Mouse (Mus musculus): ENCODE measurements around the gene Hes1. TPM values are rescaled to one million over a fixed set of nuclear protein-coding genes. Genes with fewer than 3 reads are reported as not detected.

The Hes1 gene
- polyA plus RNA-seq, 1 experiment from 2014 or later, result 89.1 TPM

DNA sequence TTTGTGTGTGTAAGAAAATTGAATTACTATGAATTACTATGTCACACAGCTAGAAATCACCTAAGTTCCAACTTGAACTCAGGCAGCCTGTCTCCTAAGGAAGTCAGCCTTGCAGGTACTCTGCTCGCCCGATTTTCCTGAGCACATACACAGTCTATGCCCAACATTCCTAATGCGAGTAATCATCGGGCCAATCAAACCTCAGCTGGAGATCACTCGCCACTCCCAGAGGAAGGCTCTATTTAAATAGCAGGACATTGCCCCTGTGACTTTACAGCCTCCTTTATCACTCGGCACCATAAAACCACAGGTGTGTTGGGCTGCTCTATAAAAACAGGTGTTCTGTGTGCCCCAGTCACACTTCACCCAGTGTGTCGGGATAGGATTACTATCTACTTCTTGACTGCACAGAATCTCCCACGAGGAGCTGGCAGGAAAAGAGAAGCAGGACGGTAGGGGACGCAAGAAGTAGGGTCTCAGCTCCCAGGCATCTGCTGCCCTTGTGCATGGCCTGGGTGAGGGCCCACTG is 8.8 kb upstream of the Hes1 start:
- 50% methylated on average over 10 of the region's 10 CpGs for WGBS
- no peak for DNase-seq (ENCODE audit: low spot score)
- no peak for ATAC-seq
- Histone ChIP-seq H3K9me3 (ENCODE audit: low read length) (no peaks in the 10 kb centered on the region), H3K27me3 (replicated peaks; ENCODE audit: insufficient read depth, low read length) (no peaks in the 10 kb centered on the region), H3K36me3 (ENCODE audit: insufficient read depth, low read length) (no peaks in the 10 kb centered on the region), H3K4me3 (ENCODE audit: low read depth, low read length) (no peak overlapping the region), H3K27ac (ENCODE audit: low read length) (peak overlapping the region; percentile 38; the same call in 1 of the 2 replicates), H3K4me1 (ENCODE audit: insufficient read depth, low read depth, low read length) (peaks cover 14% of the 10 kb centered on the region; the same call in 1 of the 2 replicates), H3K4me2 (replicated peaks; ENCODE audit: low read depth, low read length) (no peak overlapping the region), H3K9ac (replicated peaks; ENCODE audit: low read depth) (no peak overlapping the region)
- TF ChIP-seq EP300 (IDR thresholded peaks at IDR 0.05) (no peak), CTCF (IDR thresholded peaks at IDR 0.05) (no peak)

DNA sequence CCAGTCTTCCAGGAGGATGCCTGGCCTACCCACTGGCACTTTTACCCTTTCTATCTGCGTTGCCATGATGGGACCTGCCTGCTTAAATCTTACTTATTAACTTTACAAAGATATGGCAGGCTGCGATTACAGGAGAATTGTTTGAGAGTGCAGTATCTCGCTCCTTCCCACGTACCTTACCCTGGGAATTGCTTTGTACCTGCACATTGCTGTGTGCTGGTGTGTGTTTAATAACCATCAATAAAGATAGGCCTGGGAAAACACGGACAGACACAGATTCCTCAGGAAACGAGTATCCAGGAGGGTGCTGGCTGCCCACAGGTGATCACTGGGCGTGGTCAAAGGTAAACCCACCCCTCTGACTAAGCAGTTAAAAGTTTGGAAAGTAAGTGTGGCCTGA is 8.3 kb upstream of the Hes1 start:
- H3K4me2 ChIP-seq (replicated peaks; ENCODE audit: low read depth, low read length), result no peak overlapping the region
- no peaks in the 10 kb centered on the region for H3K9me3 ChIP-seq (ENCODE audit: low read length)
- H3K4me3 ChIP-seq (ENCODE audit: low read depth, low read length), result no peak overlapping the region
- no peaks in the 10 kb centered on the region for H3K36me3 ChIP-seq (ENCODE audit: insufficient read depth, low read length)
- H3K27ac ChIP-seq (ENCODE audit: low read length), result peak overlapping the region; percentile 38; the same call in 1 of the 2 replicates
- DNase-seq (ENCODE audit: low spot score) (no peak), ATAC-seq (no peak)
- H3K27me3 ChIP-seq (replicated peaks; ENCODE audit: insufficient read depth, low read length), result no peaks in the 10 kb centered on the region
- 56% methylated on average over 7 of the region's 7 CpGs for WGBS
- H3K9ac ChIP-seq (replicated peaks; ENCODE audit: low read depth), result no peak overlapping the region
- peaks cover 14% of the 10 kb centered on the region; the same call in 1 of the 2 replicates for H3K4me1 ChIP-seq (ENCODE audit: insufficient read depth, low read depth, low read length)
- no peak for TF ChIP-seq EP300 (IDR thresholded peaks at IDR 0.05)
- TF ChIP-seq CTCF (IDR thresholded peaks at IDR 0.05), result no peak

DNA sequence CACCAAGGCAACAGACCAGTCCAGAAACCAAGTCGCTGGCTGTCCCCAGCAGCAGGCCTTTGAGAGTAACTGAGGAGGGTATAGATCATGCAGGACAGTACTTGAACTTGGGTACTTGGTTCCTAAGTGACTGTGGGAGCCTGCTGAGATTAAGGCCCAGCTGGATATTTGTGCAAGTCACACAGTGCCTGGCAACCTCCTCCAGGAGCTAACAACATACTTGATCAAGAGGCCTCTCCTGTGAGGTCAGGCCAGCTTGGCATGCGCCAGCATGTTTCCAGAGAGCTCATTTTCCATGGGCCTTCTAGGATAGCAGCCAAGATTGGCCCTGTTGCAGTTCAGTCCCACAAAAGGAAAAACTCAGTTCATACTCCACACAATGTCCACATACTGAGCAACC is 7.3 kb upstream of the Hes1 start:
- H3K4me2 ChIP-seq (replicated peaks; ENCODE audit: low read depth, low read length), result no peak overlapping the region
- ATAC-seq, result peak; percentile 54
- no peak overlapping the region for H3K4me3 ChIP-seq (ENCODE audit: low read depth, low read length)
- no peak overlapping the region for H3K9ac ChIP-seq (replicated peaks; ENCODE audit: low read depth)
- WGBS, result 39% methylated on average over 2 of the region's 2 CpGs
- no peaks in the 10 kb centered on the region for H3K9me3 ChIP-seq (ENCODE audit: low read length)
- peak overlapping the region; percentile 89 for H3K27ac ChIP-seq (ENCODE audit: low read length)
- TF ChIP-seq EP300 (IDR thresholded peaks at IDR 0.05), result peak; percentile 91
- no peak for TF ChIP-seq CTCF (IDR thresholded peaks at IDR 0.05)
- H3K27me3 ChIP-seq (replicated peaks; ENCODE audit: insufficient read depth, low read length), result no peaks in the 10 kb centered on the region
- DNase-seq (ENCODE audit: low spot score), result peak; percentile 94
- peaks cover 14% of the 10 kb centered on the region; the same call in 1 of the 2 replicates for H3K4me1 ChIP-seq (ENCODE audit: insufficient read depth, low read depth, low read length)
- H3K36me3 ChIP-seq (ENCODE audit: insufficient read depth, low read length), result no peaks in the 10 kb centered on the region

DNA sequence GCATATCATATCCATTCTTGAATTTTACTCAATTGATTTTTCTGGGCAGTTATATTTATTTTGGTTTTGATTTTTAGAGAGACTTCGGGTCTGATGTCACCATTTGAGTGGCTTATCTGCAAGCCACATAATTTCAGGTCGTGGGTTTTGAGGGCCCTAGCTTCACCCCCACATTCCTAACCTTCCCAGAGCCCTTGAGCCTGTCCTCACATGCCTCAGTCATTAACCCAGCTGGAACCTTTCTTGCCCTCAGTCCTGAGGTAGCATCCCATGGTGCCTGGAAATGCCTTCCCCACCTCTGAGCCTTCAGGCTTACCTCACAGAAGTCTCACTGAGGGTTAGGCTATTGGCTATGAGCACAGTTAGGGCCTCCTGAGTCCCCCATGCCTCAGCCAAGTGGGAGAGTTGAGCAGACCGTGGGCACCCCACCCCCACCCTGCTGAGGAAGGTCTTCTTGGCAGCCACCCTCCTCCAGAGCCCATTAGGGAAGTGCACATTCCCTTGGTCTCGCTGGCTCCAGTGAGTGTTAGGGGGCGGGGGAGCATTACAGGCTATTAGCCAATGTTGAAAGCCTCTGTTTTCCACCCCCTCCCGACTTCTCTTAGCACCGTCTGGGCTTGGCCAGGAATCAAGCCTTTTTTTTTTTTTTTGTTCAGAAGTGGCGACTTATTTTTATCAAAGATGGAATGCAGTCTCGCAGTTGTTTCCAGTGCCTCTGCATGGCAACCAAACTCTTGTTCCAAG is 5.0 kb upstream of the Hes1 start:
- TF ChIP-seq EP300 (IDR thresholded peaks at IDR 0.05), result peak; percentile 91
- no peak for TF ChIP-seq CTCF (IDR thresholded peaks at IDR 0.05)
- Histone ChIP-seq H3K36me3 (ENCODE audit: insufficient read depth, low read length) (no peaks in the 10 kb centered on the region), H3K4me1 (ENCODE audit: insufficient read depth, low read depth, low read length) (peaks cover 14% of the 10 kb centered on the region; the same call in 1 of the 2 replicates), H3K4me3 (ENCODE audit: low read depth, low read length) (no peak overlapping the region), H3K27me3 (replicated peaks; ENCODE audit: insufficient read depth, low read length) (no peaks in the 10 kb centered on the region), H3K4me2 (replicated peaks; ENCODE audit: low read depth, low read length) (no peak overlapping the region), H3K27ac (ENCODE audit: low read length) (peak overlapping the region; percentile 89), H3K9ac (replicated peaks; ENCODE audit: low read depth) (no peak overlapping the region), H3K9me3 (ENCODE audit: low read length) (no peaks in the 10 kb centered on the region)
- 11% methylated on average over 9 of the region's 9 CpGs for WGBS
- DNase-seq (ENCODE audit: low spot score) (peak; percentile 97), ATAC-seq (peak; percentile 63)

DNA sequence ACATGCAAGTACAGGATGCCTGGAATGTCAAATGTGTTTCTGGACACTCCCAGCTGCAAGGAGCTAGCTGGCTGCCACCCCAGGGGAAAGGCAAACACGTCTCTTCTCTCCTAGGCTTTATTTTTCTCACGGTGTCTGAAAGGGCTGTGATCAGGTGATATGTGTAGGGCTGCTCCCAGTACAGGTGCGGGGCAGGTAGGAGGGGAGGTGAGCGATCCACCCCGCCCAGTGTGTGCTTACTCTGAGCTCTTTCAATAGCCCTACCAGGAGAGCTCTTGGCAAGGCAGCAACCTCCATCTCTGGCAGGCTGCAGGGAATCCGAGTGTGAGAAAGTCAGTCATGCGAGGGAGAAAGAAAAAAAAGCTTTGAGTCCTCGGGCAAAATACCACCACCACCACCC is 3.8 kb upstream of the Hes1 start:
- Histone ChIP-seq H3K4me1 (ENCODE audit: insufficient read depth, low read depth, low read length) (peaks cover 16% of the 10 kb centered on the region; the same call in 1 of the 2 replicates), H3K27ac (ENCODE audit: low read length) (peak overlapping the region; percentile 89), H3K9ac (replicated peaks; ENCODE audit: low read depth) (0 out of 2 replicates have a peak overlapping the region, but pooled peaks have one; percentile 1), H3K27me3 (replicated peaks; ENCODE audit: insufficient read depth, low read length) (no peaks in the 10 kb centered on the region), H3K9me3 (ENCODE audit: low read length) (no peaks in the 10 kb centered on the region), H3K36me3 (ENCODE audit: insufficient read depth, low read length) (no peaks in the 10 kb centered on the region), H3K4me3 (ENCODE audit: low read depth, low read length) (no peak overlapping the region), H3K4me2 (replicated peaks; ENCODE audit: low read depth, low read length) (no peak overlapping the region)
- TF ChIP-seq CTCF (IDR thresholded peaks at IDR 0.05), result peak; percentile 21; the same call in 1 of the 2 replicates
- peak; percentile 94 for TF ChIP-seq EP300 (IDR thresholded peaks at IDR 0.05)
- ATAC-seq (peak; percentile 42), DNase-seq (ENCODE audit: low spot score) (peak; percentile 94)
- 25% methylated on average over 8 of the region's 8 CpGs for WGBS

DNA sequence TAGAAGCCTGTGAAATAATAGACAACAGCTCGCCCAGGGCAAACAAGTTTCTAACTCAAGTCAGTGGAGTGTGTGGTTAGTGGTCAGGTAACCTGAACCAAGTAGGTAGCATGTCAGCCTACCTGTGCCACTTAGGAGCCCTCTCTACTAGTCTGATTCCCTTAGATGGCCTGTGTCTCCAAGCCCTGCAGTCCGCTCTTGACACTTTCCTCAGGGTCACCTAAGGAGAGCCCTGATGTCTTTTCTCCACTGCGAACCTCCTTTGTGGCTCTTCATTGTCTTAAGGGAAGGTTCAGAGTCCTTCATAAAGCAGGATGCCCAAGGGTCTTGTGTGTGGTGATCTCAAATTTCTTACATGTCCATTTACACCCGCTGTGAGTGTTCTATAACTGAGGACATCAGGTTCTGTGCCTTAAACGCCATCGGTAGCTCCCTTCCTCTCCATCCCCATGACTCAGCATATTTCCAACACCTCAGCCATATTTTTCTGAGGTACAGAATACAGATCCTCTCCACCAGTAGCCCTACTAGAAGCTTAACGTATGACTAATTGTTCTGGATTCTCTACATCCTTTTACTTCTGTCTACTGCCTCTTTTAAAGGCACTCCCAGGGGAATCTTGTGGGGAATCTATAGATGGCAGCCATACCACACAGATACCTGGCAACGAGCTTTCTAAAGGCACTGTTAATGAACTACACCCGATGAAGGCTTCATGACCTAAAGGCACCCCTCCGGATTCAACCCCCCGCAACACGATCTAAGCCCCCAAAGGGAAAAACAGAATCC is 1.7 kb upstream of the Hes1 start:
- no peaks in the 10 kb centered on the region for H3K27me3 ChIP-seq (replicated peaks; ENCODE audit: insufficient read depth, low read length)
- peak overlapping the region; percentile 59; the same call in 1 of the 2 replicates for H3K9ac ChIP-seq (replicated peaks; ENCODE audit: low read depth)
- peak overlapping the region; percentile 95 for H3K4me2 ChIP-seq (replicated peaks; ENCODE audit: low read depth, low read length)
- DNase-seq (ENCODE audit: low spot score) (peak; percentile 40), ATAC-seq (no peak)
- H3K4me3 ChIP-seq (ENCODE audit: low read depth, low read length), result peak overlapping the region; percentile 80
- peaks cover 16% of the 10 kb centered on the region; the same call in 1 of the 2 replicates for H3K4me1 ChIP-seq (ENCODE audit: insufficient read depth, low read depth, low read length)
- H3K9me3 ChIP-seq (ENCODE audit: low read length), result no peaks in the 10 kb centered on the region
- WGBS, result 27% methylated on average over 12 of the region's 12 CpGs
- H3K27ac ChIP-seq (ENCODE audit: low read length), result peak overlapping the region; percentile 98
- H3K36me3 ChIP-seq (ENCODE audit: insufficient read depth, low read length), result no peaks in the 10 kb centered on the region
- TF ChIP-seq EP300 (IDR thresholded peaks at IDR 0.05), result no peak
- no peak for TF ChIP-seq CTCF (IDR thresholded peaks at IDR 0.05)
